Comparison of ENCODE assay signal across 17 mouse cellular contexts in the genomic region with DNA sequence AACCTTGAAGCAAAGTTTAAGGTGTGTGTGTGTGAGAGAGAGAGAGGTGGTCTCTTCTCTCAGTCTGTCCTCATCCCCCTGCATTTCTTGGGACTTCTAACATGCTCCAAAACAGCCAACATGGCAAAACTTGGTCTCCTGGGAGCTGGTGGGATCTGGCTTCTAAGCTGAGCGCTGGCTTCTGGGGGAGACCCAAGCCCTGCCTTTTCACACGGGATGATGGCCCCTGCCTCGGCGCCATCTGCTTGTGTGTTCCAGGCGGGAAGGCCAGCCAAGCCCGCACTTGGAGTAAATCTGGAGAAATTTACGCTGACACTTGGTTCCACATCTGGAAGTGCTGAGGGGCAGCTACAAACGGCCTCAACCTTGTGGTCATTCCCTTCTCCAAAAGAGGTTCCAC.
DNase-seq lines count a peak whose midpoint lies in the region; ATAC-seq and TF ChIP-seq lines count a peak whose summit lies in the region.
"Had no signal": no experiment of that assay in that cellular context is flagged by ENCODE, and none has a peak within 500 bp of the region (broad histone marks: within the 10 kb centered on the region; RNA-seq: fewer than 3 reads in every experiment).

No protein-coding gene starts in this region.

- no peak overlapping the region for H3K4me3 ChIP-seq in embryonic facial prominence, embryonic 11.5 days (ENCODE audit: low read depth, low read length)
- no peak overlapping the region for H3K4me3 ChIP-seq in embryonic facial prominence, embryonic 10.5 days
- no peak overlapping the region for H3K4me3 ChIP-seq in kidney, embryonic 16.5 days (ENCODE audit: low read length)
- H3K4me3 ChIP-seq in gastrocnemius, adult 2 months, result no peak overlapping the region
- H3K4me3 ChIP-seq in limb, embryonic 15.5 days, result no peak overlapping the region
- H3K4me3 ChIP-seq: myocyte had no signal

- WGBS in embryonic facial prominence, embryonic 11.5 days, result 58% methylated on average over 8 of the region's 8 CpGs
- WGBS in embryonic facial prominence, embryonic 10.5 days, result 63% methylated on average over 8 of the region's 8 CpGs
- WGBS in kidney, embryonic 16.5 days, result 47% methylated on average over 8 of the region's 8 CpGs
- 32% methylated on average over 8 of the region's 8 CpGs for WGBS in limb, embryonic 15.5 days

- no peaks in the 10 kb centered on the region for H3K27me3 ChIP-seq in embryonic facial prominence, embryonic 11.5 days (ENCODE audit: control insufficient read depth, insufficient read depth, low read length)
- H3K27me3 ChIP-seq in embryonic facial prominence, embryonic 10.5 days (replicated peaks; ENCODE audit: low read depth, poor library complexity, severe bottlenecking), result 0 out of 2 replicates have a peak, but pooled peaks cover 3% of the 10 kb centered on the region
- H3K27me3 ChIP-seq in kidney, embryonic 16.5 days (ENCODE audit: insufficient read depth, low read length), result no peaks in the 10 kb centered on the region
- no peaks in the 10 kb centered on the region for H3K27me3 ChIP-seq in limb, embryonic 15.5 days

- intact Hi-C loops in gastrocnemius, adult 2 months (cut with DNase I), result no loop called here

- peak; percentile 21 for DNase-seq in embryonic facial prominence, embryonic 11.5 days (ENCODE audit: low spot score)
- no peak for DNase-seq in embryonic facial prominence, embryonic 10.5 days (ENCODE audit: low spot score)
- DNase-seq in kidney, postnatal 14 days, result peak; percentile 30
- DNase-seq in gastrocnemius, adult 2 months, result peak; percentile 43
- no peak for DNase-seq in lung, postnatal 10 days
- DNase-seq: adrenal gland, postnatal 10 days; B cell, adult 2 months; cerebellum, adult 11-12 months; kidney, adult 11 months; layer of hippocampus, postnatal 36 days; midbrain, embryonic 14.5 days had no signal

- no peak overlapping the region for H3K27ac ChIP-seq in embryonic facial prominence, embryonic 11.5 days (replicated peaks; ENCODE audit: low read depth, low read length)
- H3K27ac ChIP-seq in embryonic facial prominence, embryonic 10.5 days (replicated peaks), result no peak overlapping the region
- no peak overlapping the region for H3K27ac ChIP-seq in kidney, embryonic 16.5 days (ENCODE audit: low read length)
- no peak overlapping the region for H3K27ac ChIP-seq in gastrocnemius, adult 2 months
- 0 out of 2 replicates have a peak overlapping the region, but pooled peaks have one; percentile 57 for H3K27ac ChIP-seq in limb, embryonic 15.5 days
- H3K27ac ChIP-seq: hindbrain, postnatal 0 days; liver, embryonic 14.5 days had no signal

- H3K9me3 ChIP-seq in embryonic facial prominence, embryonic 11.5 days (replicated peaks; ENCODE audit: control insufficient read depth, low read length), result no peaks in the 10 kb centered on the region
- H3K9me3 ChIP-seq in embryonic facial prominence, embryonic 10.5 days, result peaks cover 9% of the 10 kb centered on the region; the same call in 1 of the 2 replicates
- H3K9me3 ChIP-seq in kidney, embryonic 16.5 days (ENCODE audit: low read length), result peaks cover 7% of the 10 kb centered on the region
- H3K9me3 ChIP-seq in limb, embryonic 15.5 days, result no peaks in the 10 kb centered on the region

- no peak overlapping the region for H3K9ac ChIP-seq in embryonic facial prominence, embryonic 11.5 days (replicated peaks; ENCODE audit: low read length)
- H3K9ac ChIP-seq in kidney, embryonic 16.5 days (replicated peaks; ENCODE audit: low read length), result no peak overlapping the region
- H3K9ac ChIP-seq in limb, embryonic 15.5 days, result no peak overlapping the region
- H3K9ac ChIP-seq: liver, embryonic 14.5 days had no signal

- no peak for ATAC-seq in embryonic facial prominence, embryonic 11.5 days (replicated peaks; ENCODE audit: insufficient number of reproducible peaks, low FRiP score, low TSS enrichment, low read depth)
- ATAC-seq in kidney, embryonic 16.5 days (ENCODE audit: low FRiP score, low TSS enrichment), result no peak
- ATAC-seq in limb, embryonic 15.5 days (ENCODE audit: insufficient number of reproducible peaks, low FRiP score, low TSS enrichment, low read depth), result no peak
- ATAC-seq: forebrain, embryonic 16.5 days; hindbrain, postnatal 0 days had no signal

- no peak for TF ChIP-seq CTCF in gastrocnemius, adult 2 months (IDR thresholded peaks at IDR 0.05)

- no peak overlapping the region for H3K4me2 ChIP-seq in embryonic facial prominence, embryonic 11.5 days (ENCODE audit: low read depth, low read length)
- no peak overlapping the region for H3K4me2 ChIP-seq in kidney, embryonic 16.5 days (replicated peaks; ENCODE audit: low read depth, low read length)
- no peak overlapping the region for H3K4me2 ChIP-seq in limb, embryonic 15.5 days

- peaks cover 2% of the 10 kb centered on the region; the same call in 1 of the 2 replicates for H3K4me1 ChIP-seq in embryonic facial prominence, embryonic 11.5 days (ENCODE audit: control insufficient read depth, insufficient read depth, low read length)
- H3K4me1 ChIP-seq in embryonic facial prominence, embryonic 10.5 days, result peaks cover 20% of the 10 kb centered on the region
- 0 out of 2 replicates have a peak, but pooled peaks cover 4% of the 10 kb centered on the region for H3K4me1 ChIP-seq in kidney, embryonic 16.5 days (ENCODE audit: insufficient read depth, low read length)
- peaks cover 11% of the 10 kb centered on the region; the same call in 1 of the 2 replicates for H3K4me1 ChIP-seq in limb, embryonic 15.5 days

- no peaks in the 10 kb centered on the region for H3K36me3 ChIP-seq in embryonic facial prominence, embryonic 11.5 days (replicated peaks; ENCODE audit: control insufficient read depth, insufficient read depth, low read depth, low read length)
- no peaks in the 10 kb centered on the region for H3K36me3 ChIP-seq in embryonic facial prominence, embryonic 10.5 days (replicated peaks)
- H3K36me3 ChIP-seq in kidney, embryonic 16.5 days (ENCODE audit: insufficient read depth, low read length), result no peaks in the 10 kb centered on the region
- H3K36me3 ChIP-seq in limb, embryonic 15.5 days, result no peaks in the 10 kb centered on the region

Comparison
In these comparisons a context has a peak if more than half of its experiments do, and no peak if none do; other contexts are left out.
1. DNase-seq: peak in embryonic facial prominence, embryonic 11.5 days (single experiment), kidney, postnatal 14 days (single experiment) and gastrocnemius, adult 2 months (single experiment); none in embryonic facial prominence, embryonic 10.5 days (single experiment) and lung, postnatal 10 days (single experiment).